Mouse (Mus musculus) thymus, postnatal 14 days (tissue): Measurements from ENCODE around the gene Coq2.

Source experiments
- DNase-seq: peaks from one replicate; pipeline ENCODE4 v3.0.0; 2021

Gene Coq2

DNA sequence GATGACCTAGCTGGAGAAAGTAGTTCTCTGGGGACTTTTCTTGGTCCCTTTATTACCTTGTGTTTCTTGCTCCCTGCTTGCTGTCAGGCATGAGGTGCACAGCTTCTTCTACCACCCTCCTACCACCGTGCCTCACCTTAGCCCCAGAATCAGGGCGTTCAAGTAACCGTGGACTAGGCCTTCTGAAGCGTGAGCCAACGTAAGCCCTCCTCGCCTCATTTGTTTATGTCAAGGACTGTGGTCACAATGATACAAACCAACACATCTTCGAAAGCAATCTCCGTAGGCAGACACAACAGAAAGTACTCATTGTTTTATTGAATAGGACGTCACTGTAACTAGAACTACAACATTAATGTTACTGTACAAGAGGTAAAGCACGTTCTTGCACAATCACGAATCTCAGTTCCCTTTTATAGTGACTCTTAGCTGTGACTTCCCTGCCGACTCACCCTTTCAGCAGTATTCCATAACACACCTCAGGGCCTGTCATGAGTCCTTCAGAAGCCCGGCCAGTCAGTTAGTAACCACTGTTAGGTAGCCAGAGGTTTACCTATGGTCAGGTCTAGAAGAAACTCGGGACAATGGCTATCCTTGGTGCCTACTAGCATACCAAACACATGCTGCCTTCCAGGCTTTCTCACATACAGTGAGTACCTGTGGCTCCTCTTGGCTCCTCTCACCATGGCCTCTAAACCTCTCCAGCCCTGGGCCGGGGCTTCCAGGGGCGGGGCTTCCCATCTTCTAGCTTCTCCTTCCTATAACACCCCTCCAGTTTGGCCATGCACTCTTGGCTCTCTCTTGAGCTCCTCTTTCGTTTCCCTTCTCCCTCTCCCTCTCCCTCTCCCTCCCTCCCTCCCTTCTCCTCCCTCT is 60.8 kb downstream of the Coq2 start:
- no peak for DNase-seq

- no peak for DNase-seq
Observed at GRCm38 (mm10) chr5:100607868-100608267, 67.1 kb downstream of the Coq2 start.

GRCm38 (mm10) chr5:100607090-100607762 is 67.7 kb downstream of the Coq2 start:
- no peak for DNase-seq

DNA sequence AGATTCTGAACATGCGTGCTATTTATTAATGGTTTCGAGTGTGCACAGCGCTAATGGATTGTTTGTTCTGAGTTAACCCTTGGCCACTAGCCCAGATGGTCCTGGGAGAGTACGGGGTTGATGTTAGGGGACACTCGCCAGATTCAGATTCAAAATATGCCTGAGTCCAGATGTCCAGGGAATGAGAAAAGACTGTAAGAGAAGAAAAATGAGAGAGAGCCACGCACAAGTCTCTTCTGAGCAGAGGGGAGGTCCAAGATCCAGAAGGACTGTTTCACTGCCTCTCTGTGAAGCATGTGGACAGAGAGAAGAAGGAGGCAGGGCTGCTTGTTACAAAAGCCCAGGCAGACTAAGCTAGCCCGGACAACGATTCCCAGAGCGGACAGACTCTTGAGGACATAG is 69.1 kb downstream of the Coq2 start:
- no peak for DNase-seq
